Mouse (Mus musculus): ENCODE measurements at regions not wholly inside any gene's neighbourhood (a gene's known extent, or its start where the extent isn't known, plus 50 kb on each side); places are given as distances from the start of the nearest gene placed in this dataset.

DNA sequence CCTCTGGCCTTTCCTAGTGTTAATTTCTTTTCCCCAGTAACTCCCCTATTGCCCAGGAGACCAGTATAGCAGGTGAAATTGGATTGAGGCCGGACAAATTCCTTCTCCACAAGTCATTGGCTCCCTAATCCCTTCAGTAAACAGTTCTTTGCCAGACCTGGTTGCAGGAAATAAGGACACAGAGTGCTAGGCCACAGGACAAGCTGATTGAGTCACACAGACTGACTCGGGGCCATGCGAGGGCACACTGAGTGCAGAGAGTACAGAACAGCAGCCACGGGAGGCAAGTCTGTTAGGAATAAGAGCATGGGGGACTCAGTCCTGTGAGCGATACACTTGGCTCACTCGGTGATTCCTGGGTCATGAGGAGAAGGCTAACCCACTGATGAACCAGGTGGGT, 134.3 kb upstream of the Ajap1 start:
- in situ Hi-C loops (cut with MboI; ENCODE audit: low sequenced_read_pairs in 2 of 2, unreplicated experiment in 2 of 2) = no loop called here
- TF ChIP-seq ZNF384 (IDR thresholded peaks at IDR 0.05; ENCODE audit: low read depth, low read length) (no peak), CHD2 (IDR thresholded peaks at IDR 0.05; ENCODE audit: low read depth, low read length) (no peak), HCFC1 (IDR thresholded peaks at IDR 0.05; ENCODE audit: borderline replicate concordance, insufficient read depth, low read length) (no peak), ZC3H11A (IDR thresholded peaks at IDR 0.05; ENCODE audit: borderline replicate concordance, low read depth, low read length) (no peak), MAFK (IDR thresholded peaks at IDR 0.05; ENCODE audit: insufficient read depth, low read depth, low read length) (no peak)
- Histone ChIP-seq H3K36me3 (ENCODE audit: control insufficient read depth, insufficient read depth, low read length, poor library complexity, severe bottlenecking) (no peaks in the 10 kb centered on the region), H3K9ac (ENCODE audit: insufficient read depth, low read depth, low read length, poor library complexity, severe bottlenecking) (no peak overlapping the region), H3K4me3 (ENCODE audit: insufficient read depth in 1 of 2, low read depth in 1 of 2, low read length in 2 of 2, poor library complexity in 1 of 2, severe bottlenecking in 1 of 2) (no peak overlapping the region), H3K27ac (ENCODE audit: insufficient read depth, low read depth, low read length, poor library complexity, severe bottlenecking) (no peak overlapping the region), H3K4me1 (ENCODE audit: control insufficient read depth in 2 of 2, insufficient read depth in 2 of 2, low read length in 2 of 2, poor library complexity in 1 of 2) (peaks cover 0 to 10% of the 10 kb centered on the region in 2 experiments; a peak in 2 of 4 replicates), H3K9me3 (ENCODE audit: control insufficient read depth, insufficient read depth, low read depth, low read length) (no peaks in the 10 kb centered on the region)
- DNase-seq (ENCODE audit: low read depth, low spot score) = no peak

GRCm38 (mm10) chr4:153620871-153621270, 138.3 kb upstream of the Ajap1 start:
- Histone ChIP-seq H3K4me3 (ENCODE audit: insufficient read depth in 1 of 2, low read depth in 1 of 2, low read length in 2 of 2, poor library complexity in 1 of 2, severe bottlenecking in 1 of 2) (no peak overlapping the region), H3K36me3 (ENCODE audit: control insufficient read depth, insufficient read depth, low read length, poor library complexity, severe bottlenecking) (no peaks in the 10 kb centered on the region), H3K27ac (ENCODE audit: insufficient read depth, low read depth, low read length, poor library complexity, severe bottlenecking) (no peak overlapping the region), H3K9me3 (ENCODE audit: control insufficient read depth, insufficient read depth, low read depth, low read length) (no peaks in the 10 kb centered on the region), H3K4me1 (ENCODE audit: control insufficient read depth in 2 of 2, insufficient read depth in 2 of 2, low read length in 2 of 2, poor library complexity in 1 of 2) (peaks cover 0 to 10% of the 10 kb centered on the region in 2 experiments; a peak in 2 of 4 replicates), H3K9ac (ENCODE audit: insufficient read depth, low read depth, low read length, poor library complexity, severe bottlenecking) (no peak overlapping the region)
- no peak for DNase-seq (ENCODE audit: low read depth, low spot score)
- in situ Hi-C loops (cut with MboI; ENCODE audit: low sequenced_read_pairs in 2 of 2, unreplicated experiment in 2 of 2) = no loop called here
- TF ChIP-seq ZC3H11A (IDR thresholded peaks at IDR 0.05; ENCODE audit: borderline replicate concordance, low read depth, low read length) (no peak), ZNF384 (IDR thresholded peaks at IDR 0.05; ENCODE audit: low read depth, low read length) (no peak), MAFK (IDR thresholded peaks at IDR 0.05; ENCODE audit: insufficient read depth, low read depth, low read length) (no peak), CHD2 (IDR thresholded peaks at IDR 0.05; ENCODE audit: low read depth, low read length) (no peak), HCFC1 (IDR thresholded peaks at IDR 0.05; ENCODE audit: borderline replicate concordance, insufficient read depth, low read length) (no peak)

DNA sequence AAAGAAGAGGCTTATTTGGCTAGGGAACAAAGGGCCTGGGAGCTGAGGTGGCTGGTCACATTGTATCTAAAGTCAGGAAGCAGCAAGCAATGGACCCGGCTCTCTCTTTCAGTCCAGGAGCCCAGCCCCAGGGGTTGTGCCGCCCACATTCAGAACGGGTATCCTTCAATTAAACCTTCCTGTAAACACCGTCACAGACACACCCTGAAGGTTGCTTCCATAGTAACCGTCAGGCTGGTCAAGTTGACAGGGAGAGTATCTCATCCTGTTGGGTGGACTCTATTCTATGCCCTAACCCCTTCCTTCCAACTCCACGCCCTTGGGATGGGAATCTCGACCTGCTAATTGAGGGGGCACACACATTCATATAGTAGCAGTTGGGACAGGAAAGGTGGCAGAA, 148.6 kb upstream of the Ajap1 start:
- peaks cover 3 to 18% of the 10 kb centered on the region in 2 experiments for H3K4me1 ChIP-seq (ENCODE audit: control insufficient read depth in 2 of 2, insufficient read depth in 2 of 2, low read length in 2 of 2, poor library complexity in 1 of 2)
- no peaks in the 10 kb centered on the region for H3K36me3 ChIP-seq (ENCODE audit: control insufficient read depth, insufficient read depth, low read length, poor library complexity, severe bottlenecking)
- in situ Hi-C loops (cut with MboI; ENCODE audit: low sequenced_read_pairs in 2 of 2, unreplicated experiment in 2 of 2) = no loop called here
- no peaks in the 10 kb centered on the region for H3K9me3 ChIP-seq (ENCODE audit: control insufficient read depth, insufficient read depth, low read depth, low read length)
- TF ChIP-seq CHD2 (IDR thresholded peaks at IDR 0.05; ENCODE audit: low read depth, low read length) (no peak), HCFC1 (IDR thresholded peaks at IDR 0.05; ENCODE audit: borderline replicate concordance, insufficient read depth, low read length) (no peak), ZNF384 (IDR thresholded peaks at IDR 0.05; ENCODE audit: low read depth, low read length) (no peak), ZC3H11A (IDR thresholded peaks at IDR 0.05; ENCODE audit: borderline replicate concordance, low read depth, low read length) (no peak), MAFK (IDR thresholded peaks at IDR 0.05; ENCODE audit: insufficient read depth, low read depth, low read length) (no peak)
- H3K27ac ChIP-seq (ENCODE audit: insufficient read depth, low read depth, low read length, poor library complexity, severe bottlenecking) = no peak overlapping the region
- no peak overlapping the region for H3K9ac ChIP-seq (ENCODE audit: insufficient read depth, low read depth, low read length, poor library complexity, severe bottlenecking)
- H3K4me3 ChIP-seq (ENCODE audit: insufficient read depth in 1 of 2, low read depth in 1 of 2, low read length in 2 of 2, poor library complexity in 1 of 2, severe bottlenecking in 1 of 2) = no peak overlapping the region
- no peak for DNase-seq (ENCODE audit: low read depth, low spot score)

DNA sequence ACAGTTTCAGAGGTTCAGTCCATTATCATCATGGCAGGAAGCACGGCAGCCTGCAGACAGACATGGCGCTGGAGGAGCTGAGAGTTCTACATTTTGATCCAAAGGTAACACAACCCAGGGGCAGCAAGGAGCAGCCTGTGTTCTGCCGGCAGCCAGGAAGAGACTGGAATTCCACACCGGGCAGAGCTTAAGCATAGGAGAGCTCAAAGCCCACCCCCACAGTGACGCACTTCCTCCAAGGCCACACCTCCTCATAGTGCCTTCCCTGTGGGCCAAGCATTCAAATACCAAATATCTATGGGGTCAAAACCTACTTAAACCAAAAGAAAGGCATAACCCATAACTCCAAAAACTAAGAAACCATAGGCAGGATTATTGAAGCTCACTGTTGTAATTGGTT, 149.4 kb upstream of the Ajap1 start:
- H3K36me3 ChIP-seq (ENCODE audit: control insufficient read depth, insufficient read depth, low read length, poor library complexity, severe bottlenecking) = no peaks in the 10 kb centered on the region
- H3K4me1 ChIP-seq (ENCODE audit: control insufficient read depth in 2 of 2, insufficient read depth in 2 of 2, low read length in 2 of 2, poor library complexity in 1 of 2) = peaks cover 3 to 18% of the 10 kb centered on the region in 2 experiments
- no peak overlapping the region for H3K9ac ChIP-seq (ENCODE audit: insufficient read depth, low read depth, low read length, poor library complexity, severe bottlenecking)
- no peak for DNase-seq (ENCODE audit: low read depth, low spot score)
- in situ Hi-C loops (cut with MboI; ENCODE audit: low sequenced_read_pairs in 2 of 2, unreplicated experiment in 2 of 2) = no loop called here
- H3K9me3 ChIP-seq (ENCODE audit: control insufficient read depth, insufficient read depth, low read depth, low read length) = no peaks in the 10 kb centered on the region
- H3K27ac ChIP-seq (ENCODE audit: insufficient read depth, low read depth, low read length, poor library complexity, severe bottlenecking) = no peak overlapping the region; the same call in 1 of the 2 replicates
- TF ChIP-seq MAFK (IDR thresholded peaks at IDR 0.05; ENCODE audit: insufficient read depth, low read depth, low read length) (no peak), HCFC1 (IDR thresholded peaks at IDR 0.05; ENCODE audit: borderline replicate concordance, insufficient read depth, low read length) (no peak), ZC3H11A (IDR thresholded peaks at IDR 0.05; ENCODE audit: borderline replicate concordance, low read depth, low read length) (no peak), CHD2 (IDR thresholded peaks at IDR 0.05; ENCODE audit: low read depth, low read length) (no peak), ZNF384 (IDR thresholded peaks at IDR 0.05; ENCODE audit: low read depth, low read length) (no peak)
- peak overlapping the region in 1 of 2 experiments; percentile 9; a peak in 1 of 4 replicates for H3K4me3 ChIP-seq (ENCODE audit: insufficient read depth in 1 of 2, low read depth in 1 of 2, low read length in 2 of 2, poor library complexity in 1 of 2, severe bottlenecking in 1 of 2)

GRCm38 (mm10) chr4:153632551-153632950, 149.9 kb upstream of the Ajap1 start:
- H3K9ac ChIP-seq (ENCODE audit: insufficient read depth, low read depth, low read length, poor library complexity, severe bottlenecking) = no peak overlapping the region
- TF ChIP-seq HCFC1 (IDR thresholded peaks at IDR 0.05; ENCODE audit: borderline replicate concordance, insufficient read depth, low read length) (no peak), MAFK (IDR thresholded peaks at IDR 0.05; ENCODE audit: insufficient read depth, low read depth, low read length) (no peak), CHD2 (IDR thresholded peaks at IDR 0.05; ENCODE audit: low read depth, low read length) (no peak), ZC3H11A (IDR thresholded peaks at IDR 0.05; ENCODE audit: borderline replicate concordance, low read depth, low read length) (no peak), ZNF384 (IDR thresholded peaks at IDR 0.05; ENCODE audit: low read depth, low read length) (no peak)
- DNase-seq (ENCODE audit: low read depth, low spot score) = no peak
- no peak overlapping the region; the same call in 1 of the 2 replicates for H3K27ac ChIP-seq (ENCODE audit: insufficient read depth, low read depth, low read length, poor library complexity, severe bottlenecking)
- no peaks in the 10 kb centered on the region for H3K9me3 ChIP-seq (ENCODE audit: control insufficient read depth, insufficient read depth, low read depth, low read length)
- in situ Hi-C loops (cut with MboI; ENCODE audit: low sequenced_read_pairs in 2 of 2, unreplicated experiment in 2 of 2) = no loop called here
- peaks cover 3 to 18% of the 10 kb centered on the region in 2 experiments for H3K4me1 ChIP-seq (ENCODE audit: control insufficient read depth in 2 of 2, insufficient read depth in 2 of 2, low read length in 2 of 2, poor library complexity in 1 of 2)
- no peaks in the 10 kb centered on the region for H3K36me3 ChIP-seq (ENCODE audit: control insufficient read depth, insufficient read depth, low read length, poor library complexity, severe bottlenecking)
- no peak overlapping the region for H3K4me3 ChIP-seq (ENCODE audit: insufficient read depth in 1 of 2, low read depth in 1 of 2, low read length in 2 of 2, poor library complexity in 1 of 2, severe bottlenecking in 1 of 2)
